Mouse (Mus musculus) stomach, embryonic 16.5 days (tissue): Measurements from ENCODE around the gene Ubb. TPM values are rescaled to one million over a fixed set of nuclear protein-coding genes. Genes with fewer than 3 reads are reported as not detected.

Source experiments
- ATAC-seq: fragments of 200-750 bp; cut with Nextera tagmentation; 2 replicates; pipeline ENCODE4 v1.8.0; 2017; ENCODE audit warnings: moderate number of reproducible peaks, moderate TSS enrichment; ENCODE audit not compliant: insufficient read depth, low FRiP score
- H3K27ac ChIP-seq: fragments of 300-500 bp; sonication (generic); 2 replicates; pipeline ENCODE4 v1.5.1; 2014; ENCODE audit warnings: low read length
- H3K27me3 ChIP-seq: fragments of 300-500 bp; sonication (generic); 2 replicates; pipeline ENCODE4 v1.6.1; 2014; ENCODE audit warnings: low read length, control low read depth, mixed read lengths; ENCODE audit not compliant: control insufficient read depth, insufficient read depth
- H3K36me3 ChIP-seq: fragments of 300-500 bp; sonication (generic); 2 replicates; pipeline ENCODE4 v1.6.1; 2014; ENCODE audit warnings: low read length; ENCODE audit not compliant: control insufficient read depth, insufficient read depth
- H3K4me1 ChIP-seq: fragments of 300-500 bp; sonication (generic); 2 replicates; pipeline ENCODE4 v1.6.1; 2014; ENCODE audit warnings: low read length, control low read depth, mixed read lengths; ENCODE audit not compliant: control insufficient read depth, insufficient read depth
- H3K4me2 ChIP-seq: fragments of 300-500 bp; sonication (generic); 2 replicates; pipeline ENCODE4 v1.6.1; 2014; ENCODE audit warnings: low read depth, low read length, mixed read lengths
- H3K4me3 ChIP-seq: fragments of 300-500 bp; sonication (generic); replicated peaks from 2 replicates; pipeline ENCODE4 v1.5.1; 2014; ENCODE audit warnings: mild to moderate bottlenecking, low read length
- H3K9ac ChIP-seq: fragments of 300-500 bp; sonication (generic); 2 replicates; pipeline ENCODE4 v1.6.1; 2014; ENCODE audit warnings: low read length
- H3K9me3 ChIP-seq: fragments of 300-500 bp; sonication (generic); replicated peaks from 2 replicates; pipeline ENCODE4 v1.6.1; 2016; ENCODE audit warnings: low read length, control low read depth; ENCODE audit not compliant: control insufficient read depth
- WGBS: fragments of 180-500 bp; shearing (Covaris S2); extraction: QIAGEN DNeasy Blood & Tissue Kit; methylation state at CpG from one replicate; pipeline ENCODE4 v1.1.7; 2014; 5-methylcytosine and 5-hydroxymethylcytosine counted together
- polyA plus RNA-seq: library from polyadenylated mRNA; unstranded; fragments of >200 nt; fragmentation: Nextera tagmentation; extraction: Ambion mirVana; gene quantifications from 2 replicates; pipeline ENCODE4 v1.2.1, GENCODE M21; 2015

Ubb gene
- polyA plus RNA-seq, 1 experiment from 2014 or later, result 2,665 TPM

DNA sequence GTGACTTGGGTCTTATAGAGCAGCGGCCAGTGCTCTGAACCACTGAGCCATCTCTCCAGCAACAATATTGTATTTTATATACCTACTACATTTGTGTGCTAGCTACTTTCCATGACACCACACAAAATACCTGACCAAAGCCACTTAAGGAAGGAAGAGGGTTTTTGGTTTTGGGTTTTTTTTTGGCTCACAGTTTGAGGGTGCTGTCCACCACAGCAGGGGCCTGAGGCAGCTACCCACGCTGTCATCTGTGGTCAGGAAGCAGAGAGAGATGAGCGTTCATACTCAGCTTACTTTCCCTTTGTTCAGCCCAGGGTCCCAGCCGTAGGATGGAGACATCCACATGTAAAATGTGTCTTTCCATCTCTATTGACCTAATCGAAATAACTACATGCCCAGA is 36.1 kb downstream of the Ubb start:
- H3K9ac ChIP-seq, result no peak overlapping the region
- H3K27me3 ChIP-seq, result no peaks in the 10 kb centered on the region
- 85% methylated on average over 5 of the region's 5 CpGs for WGBS
- H3K4me3 ChIP-seq, result no peak overlapping the region
- H3K27ac ChIP-seq, result no peak overlapping the region
- no peaks in the 10 kb centered on the region for H3K4me1 ChIP-seq
- no peak overlapping the region for H3K4me2 ChIP-seq
- no peaks in the 10 kb centered on the region for H3K9me3 ChIP-seq
- no peak for ATAC-seq
- no peaks in the 10 kb centered on the region for H3K36me3 ChIP-seq

DNA sequence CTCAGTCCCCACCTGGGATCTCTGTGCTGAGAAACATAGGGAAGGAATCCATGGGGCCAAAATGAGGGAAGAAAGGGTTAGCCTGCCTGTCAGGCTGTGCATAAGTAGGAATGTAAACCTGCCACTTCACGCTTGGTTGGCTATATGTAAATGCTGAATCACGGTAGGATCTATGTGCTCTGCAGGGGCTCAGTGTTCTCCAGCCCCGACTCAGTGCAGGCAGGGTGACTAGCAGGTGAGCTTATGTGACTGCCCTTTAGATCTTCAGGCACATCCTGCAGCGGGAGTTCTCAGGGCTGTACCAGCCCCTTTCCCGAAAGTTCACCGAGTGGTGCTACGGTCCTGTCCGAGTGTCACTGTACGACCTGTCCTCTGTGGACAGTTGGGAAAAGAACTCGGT is 38.4 kb downstream of the Ubb start:
- H3K36me3 ChIP-seq, result no peaks in the 10 kb centered on the region
- H3K9me3 ChIP-seq, result no peaks in the 10 kb centered on the region
- H3K4me1 ChIP-seq, result no peaks in the 10 kb centered on the region
- 83% methylated on average over 10 of the region's 10 CpGs for WGBS
- H3K27ac ChIP-seq, result no peak overlapping the region
- ATAC-seq, result no peak
- H3K4me3 ChIP-seq, result no peak overlapping the region
- no peaks in the 10 kb centered on the region for H3K27me3 ChIP-seq
- no peak overlapping the region for H3K9ac ChIP-seq
- H3K4me2 ChIP-seq, result no peak overlapping the region

- Histone ChIP-seq H3K36me3 (no peaks in the 10 kb centered on the region), H3K4me1 (no peaks in the 10 kb centered on the region), H3K27ac (no peak overlapping the region), H3K9ac (no peak overlapping the region), H3K4me3 (no peak overlapping the region), H3K27me3 (no peaks in the 10 kb centered on the region), H3K9me3 (no peaks in the 10 kb centered on the region), H3K4me2 (no peak overlapping the region)
- 83% methylated on average over 2 of the region's 2 CpGs for WGBS
- no peak for ATAC-seq
Observed at GRCm38 (mm10) chr11:62591026-62591425, 40.1 kb downstream of the Ubb start.

- 48% methylated on average over 8 of the region's 8 CpGs for WGBS
- Histone ChIP-seq H3K9ac (no peak overlapping the region), H3K9me3 (no peaks in the 10 kb centered on the region), H3K27ac (no peak overlapping the region), H3K4me1 (no peaks in the 10 kb centered on the region), H3K36me3 (no peaks in the 10 kb centered on the region), H3K27me3 (no peaks in the 10 kb centered on the region), H3K4me3 (no peak overlapping the region), H3K4me2 (no peak overlapping the region)
- ATAC-seq, result no peak
Observed at GRCm38 (mm10) chr11:62591904-62592575, 41.1 kb downstream of the Ubb start.

DNA sequence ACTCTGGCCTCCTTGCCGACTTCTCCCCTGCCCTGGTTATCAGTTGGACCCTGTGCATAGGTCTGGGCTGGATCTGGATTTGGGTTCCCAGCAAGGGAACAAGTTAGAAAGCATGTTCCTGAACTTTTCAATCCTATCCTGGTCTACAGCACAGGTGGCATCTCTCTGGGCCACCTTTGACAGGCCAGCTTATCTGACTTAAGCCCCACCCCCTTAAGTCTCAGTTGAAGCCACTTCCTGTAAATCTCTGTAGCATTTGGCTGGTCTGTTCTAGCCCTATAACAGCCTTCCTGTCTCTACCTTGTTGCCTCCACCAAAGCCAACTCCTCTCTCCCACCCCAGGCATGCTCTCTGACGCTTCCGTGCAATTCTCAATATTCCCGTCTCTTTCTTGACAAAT is 47.6 kb downstream of the Ubb start:
- 64% methylated on average over 4 of the region's 4 CpGs for WGBS
- 0 out of 2 replicates have a peak overlapping the region, but pooled peaks have one; percentile 5 for H3K9ac ChIP-seq
- no peak overlapping the region for H3K27ac ChIP-seq
- H3K4me3 ChIP-seq, result no peak overlapping the region
- no peak for ATAC-seq
- H3K27me3 ChIP-seq, result no peaks in the 10 kb centered on the region
- no peaks in the 10 kb centered on the region for H3K36me3 ChIP-seq
- H3K9me3 ChIP-seq, result no peaks in the 10 kb centered on the region
- no peak overlapping the region for H3K4me2 ChIP-seq
- H3K4me1 ChIP-seq, result peaks cover 5% of the 10 kb centered on the region

DNA sequence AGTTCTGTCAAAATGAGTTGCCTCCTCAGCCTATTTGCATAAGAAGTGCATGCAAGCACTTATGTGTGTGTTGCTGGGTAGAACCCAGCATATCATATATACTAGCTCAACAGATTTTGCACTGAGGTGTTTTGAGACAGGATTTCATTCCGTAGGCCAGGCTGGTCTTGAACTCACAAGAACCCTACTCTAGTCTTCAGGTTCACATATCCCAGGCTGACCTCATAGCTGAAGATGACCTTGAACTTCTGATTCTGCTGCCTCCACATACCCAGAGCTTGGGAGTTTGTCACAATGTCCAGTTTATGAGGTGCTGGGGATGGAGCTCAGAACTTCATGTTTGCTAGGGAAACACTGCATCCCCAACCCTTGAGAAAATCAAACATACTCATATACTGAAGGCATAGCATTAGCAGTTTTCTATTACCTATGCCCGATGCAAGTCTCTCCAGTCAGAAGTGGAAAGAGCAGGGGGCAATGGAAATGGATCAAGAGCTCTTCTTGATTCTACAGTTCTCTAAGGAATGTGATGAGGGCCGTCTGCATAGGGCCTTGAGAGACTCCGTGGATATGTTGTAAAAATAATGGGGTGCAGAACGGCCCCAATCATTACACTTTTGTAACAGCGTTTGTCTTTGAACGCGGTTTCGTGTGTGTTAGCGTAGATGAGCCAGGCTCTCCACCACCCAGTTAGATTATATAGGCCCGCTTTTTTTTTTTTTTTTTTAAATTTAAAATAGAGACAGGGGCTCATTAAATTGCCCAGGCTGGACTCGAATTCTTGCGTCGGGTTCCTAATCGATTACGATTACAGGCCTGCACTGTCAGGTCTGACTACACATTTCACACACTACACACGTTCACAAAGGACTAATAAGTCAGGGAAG is 51.0 kb downstream of the Ubb start:
- ATAC-seq, result no peak

More for the DNA sequence above, 51.0 kb downstream of the Ubb start:
- Histone ChIP-seq H3K9me3 (no peaks in the 10 kb centered on the region), H3K27ac (peak overlapping the region; percentile 88), H3K9ac (peak overlapping the region; percentile 97), H3K4me2 (peak overlapping the region; percentile 75), H3K4me3 (peak overlapping the region; percentile 61), H3K27me3 (no peaks in the 10 kb centered on the region), H3K4me1 (peaks cover 27% of the 10 kb centered on the region), H3K36me3 (peaks cover 21% of the 10 kb centered on the region)
- WGBS, result 11% methylated on average over 17 of the region's 17 CpGs

Other genes starting within 250 kb of the Ubb start
- gene Pigl, start 92.7 kb upstream of the Ubb start, polyA plus RNA-seq, result 8.5 and 9.5 TPM in 2 replicates
- gene Ncor1, start 92.6 kb upstream of the Ubb start, polyA plus RNA-seq, result 45.0 and 52.7 TPM in 2 replicates
- gene Cenpv, start 11.9 kb upstream of the Ubb start, polyA plus RNA-seq, result 4.2 and 5.7 TPM in 2 replicates
- gene Trpv2, start 23.3 kb downstream of the Ubb start, polyA plus RNA-seq, result 20.9 and 22.2 TPM in 2 replicates
- gene Lrrc75a, start 97.4 kb downstream of the Ubb start, polyA plus RNA-seq, result 5.3 and 5.6 TPM in 2 replicates
- gene Mmgt2, start 97.5 kb downstream of the Ubb start, polyA plus RNA-seq, result 39.6 and 42.1 TPM in 2 replicates
- 6.3 and 7.3 TPM in 2 replicates for gene Zfp287, start 180.7 kb downstream of the Ubb start, polyA plus RNA-seq
- not detected in 2 replicates for gene Gm10428, start 201.9 kb downstream of the Ubb start, polyA plus RNA-seq
- gene Zfp286, start 238.3 kb downstream of the Ubb start, polyA plus RNA-seq, result 14.5 and 14.6 TPM in 2 replicates